Mouse (Mus musculus) intestine, embryonic 15.5 days (tissue): Measurements from ENCODE around the gene Mief1. TPM values are rescaled to one million over a fixed set of nuclear protein-coding genes. Genes with fewer than 3 reads are reported as not detected.
A peak's percentile ranks its signal among the peaks of the same experiment; 100 is the strongest.

Experiments used
- ATAC-seq: fragments of 200-750 bp; cut with Nextera tagmentation; 2 replicates; pipeline ENCODE4 v1.8.0; 2017; ENCODE audit warnings: moderate TSS enrichment, moderate library complexity
- H3K27ac ChIP-seq: fragments of 300-500 bp; sonication (generic); 2 replicates; pipeline ENCODE4 v1.5.1; 2015; ENCODE audit warnings: mild to moderate bottlenecking, inconsistent platforms
- H3K27me3 ChIP-seq: fragments of 300-500 bp; sonication (generic); replicated peaks from 2 replicates; pipeline ENCODE4 v1.6.1; 2015; ENCODE audit warnings: inconsistent platforms
- H3K36me3 ChIP-seq: fragments of 300-500 bp; sonication (generic); 2 replicates; pipeline ENCODE4 v1.6.1; 2015; ENCODE audit warnings: inconsistent platforms
- H3K4me1 ChIP-seq: fragments of 300-500 bp; sonication (generic); replicated peaks from 2 replicates; pipeline ENCODE4 v1.6.1; 2015; ENCODE audit warnings: inconsistent platforms
- H3K4me2 ChIP-seq: fragments of 300-500 bp; sonication (generic); replicated peaks from 2 replicates; pipeline ENCODE4 v1.6.1; 2015; ENCODE audit warnings: mild to moderate bottlenecking, inconsistent platforms
- H3K4me3 ChIP-seq: fragments of 300-500 bp; sonication (generic); replicated peaks from 2 replicates; pipeline ENCODE4 v1.5.1; 2015; ENCODE audit warnings: inconsistent platforms
- H3K9ac ChIP-seq: fragments of 300-500 bp; sonication (generic); 2 replicates; pipeline ENCODE4 v1.6.1; 2015; ENCODE audit warnings: inconsistent platforms
- H3K9me3 ChIP-seq: fragments of 300-500 bp; sonication (generic); 2 replicates; pipeline ENCODE4 v1.6.1; 2016; ENCODE audit warnings: inconsistent platforms
- WGBS: fragments of 180-500 bp; shearing (Covaris S2); methylation state at CpG from one replicate; pipeline ENCODE4 v1.1.7; 2015; 5-methylcytosine and 5-hydroxymethylcytosine counted together
- polyA plus RNA-seq: library from polyadenylated mRNA; unstranded; fragments of >200 nt; fragmentation: Nextera tagmentation; extraction: Ambion mirVana; gene quantifications from 2 replicates; pipeline ENCODE4 v1.2.1, GENCODE M21; 2015

The Mief1 gene
- polyA plus RNA-seq, 1 experiment from 2014 or later: 29.7 TPM

DNA sequence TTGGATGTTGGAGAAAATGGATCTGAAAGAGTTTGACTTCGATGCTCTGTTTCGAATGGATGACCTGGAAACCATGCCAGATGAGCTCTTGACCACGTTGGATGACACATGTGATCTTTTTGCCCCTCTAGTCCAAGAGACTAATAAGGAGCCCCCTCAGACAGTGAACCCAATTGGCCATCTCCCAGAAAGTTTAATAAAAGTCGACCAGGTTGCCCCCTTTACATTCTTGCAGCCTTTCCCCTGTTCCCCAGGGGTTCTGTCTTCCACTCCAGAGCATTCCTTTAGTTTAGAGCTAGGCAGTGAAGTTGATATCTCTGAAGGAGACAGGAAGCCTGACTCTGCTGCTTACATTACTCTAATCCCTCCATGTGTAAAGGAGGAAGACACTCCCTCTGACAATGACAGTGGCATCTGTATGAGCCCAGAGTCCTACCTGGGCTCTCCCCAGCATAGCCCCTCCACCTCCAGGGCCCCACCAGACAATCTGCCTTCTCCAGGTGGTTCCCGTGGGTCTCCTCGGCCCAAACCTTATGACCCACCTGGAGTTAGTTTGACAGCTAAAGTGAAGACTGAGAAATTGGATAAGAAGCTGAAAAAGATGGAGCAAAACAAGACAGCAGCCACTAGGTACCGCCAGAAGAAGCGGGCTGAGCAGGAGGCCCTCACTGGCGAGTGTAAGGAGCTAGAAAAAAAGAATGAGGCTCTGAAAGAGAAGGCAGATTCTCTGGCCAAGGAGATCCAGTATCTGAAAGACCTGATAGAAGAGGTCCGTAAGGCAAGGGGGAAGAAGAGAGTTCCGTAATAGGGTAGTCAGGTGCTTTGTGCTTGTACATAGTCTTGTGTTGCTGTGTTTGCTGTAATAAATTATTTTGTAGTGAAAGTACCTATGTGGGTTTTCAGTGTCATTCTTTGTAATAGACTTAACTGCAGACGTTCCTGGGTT lies 23.1 kb downstream of the Mief1 start:
- Histone ChIP-seq H3K9me3 (no peaks in the 10 kb centered on the region), H3K36me3 (peaks cover 21% of the 10 kb centered on the region), H3K27me3 (no peaks in the 10 kb centered on the region), H3K4me1 (peaks cover 41% of the 10 kb centered on the region), H3K4me3 (peak overlapping the region; percentile 73), H3K4me2 (peak overlapping the region; percentile 81), H3K27ac (peak overlapping the region; percentile 99), H3K9ac (peak overlapping the region; percentile 96)
- WGBS: 51% methylated on average over 12 of the region's 12 CpGs
- no peak for ATAC-seq

DNA sequence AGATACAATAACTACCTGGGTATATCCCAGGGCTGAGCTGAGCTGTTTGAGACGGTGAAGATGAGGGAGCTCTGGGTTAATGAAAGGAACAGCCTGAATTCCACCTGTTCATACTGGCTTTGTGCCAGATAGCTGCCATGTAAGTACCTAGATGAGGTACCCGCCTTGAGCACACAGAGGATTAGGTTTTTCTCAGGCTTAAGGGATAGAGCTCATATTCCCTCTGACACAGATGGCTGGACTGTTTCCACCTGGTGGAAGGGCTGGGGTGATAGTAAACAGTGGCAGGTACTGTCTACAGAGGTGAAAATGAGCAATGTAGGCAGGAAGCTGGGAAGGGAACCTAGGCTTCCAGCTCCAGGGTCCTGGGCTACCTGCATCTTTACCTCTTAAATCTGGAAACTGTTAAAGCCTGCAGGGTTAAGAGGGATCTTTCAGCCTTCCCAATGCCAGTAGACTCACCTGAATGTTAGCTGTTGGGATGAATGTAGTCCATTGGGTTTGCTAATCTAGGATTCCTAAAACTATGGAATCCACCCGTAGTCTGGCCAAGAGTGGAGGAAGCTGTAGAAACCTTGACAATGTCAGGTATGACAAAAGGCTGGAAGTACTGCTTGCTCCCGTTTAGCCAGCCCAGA lies 23.9 kb downstream of the Mief1 start:
- H3K4me3 ChIP-seq: no peak overlapping the region
- peak overlapping the region; percentile 96; the same call in 1 of the 2 replicates for H3K9ac ChIP-seq
- 24% methylated on average over 4 of the region's 4 CpGs for WGBS
- no peaks in the 10 kb centered on the region for H3K27me3 ChIP-seq
- H3K36me3 ChIP-seq: peaks cover 21% of the 10 kb centered on the region
- H3K4me2 ChIP-seq: peak overlapping the region; percentile 81
- no peaks in the 10 kb centered on the region for H3K9me3 ChIP-seq
- peaks cover 45% of the 10 kb centered on the region for H3K4me1 ChIP-seq
- no peak for ATAC-seq
- H3K27ac ChIP-seq: peak overlapping the region; percentile 99

GRCm38 (mm10) chr15:80258240-80259170 lies 24.7 kb downstream of the Mief1 start:
- peaks cover 50% of the 10 kb centered on the region for H3K4me1 ChIP-seq
- no peak overlapping the region for H3K9ac ChIP-seq

GRCm38 (mm10) chr15:80259406-80260045 lies 25.7 kb downstream of the Mief1 start:
- no peak overlapping the region for H3K9ac ChIP-seq
- peaks cover 45% of the 10 kb centered on the region for H3K4me1 ChIP-seq
- 73% methylated on average over 8 of the region's 8 CpGs for WGBS
- no peaks in the 10 kb centered on the region for H3K27me3 ChIP-seq
- no peak overlapping the region for H3K4me2 ChIP-seq
- no peak overlapping the region for H3K4me3 ChIP-seq
- H3K9me3 ChIP-seq: no peaks in the 10 kb centered on the region
- peak overlapping the region; percentile 45 for H3K27ac ChIP-seq
- ATAC-seq: no peak
- H3K36me3 ChIP-seq: peaks cover 21% of the 10 kb centered on the region

More at GRCm38 (mm10) chr15:80258240-80259170, 24.7 kb downstream of the Mief1 start:
- Histone ChIP-seq H3K27me3 (no peaks in the 10 kb centered on the region), H3K27ac (peak overlapping the region; percentile 99), H3K36me3 (peaks cover 21% of the 10 kb centered on the region), H3K4me2 (0 out of 2 replicates have a peak overlapping the region, but pooled peaks have one; percentile 9), H3K4me3 (no peak overlapping the region), H3K9me3 (no peaks in the 10 kb centered on the region)
- no peak for ATAC-seq
- 53% methylated on average over 11 of the region's 11 CpGs for WGBS

- Histone ChIP-seq H3K4me1 (peaks cover 45% of the 10 kb centered on the region), H3K9ac (no peak overlapping the region), H3K9me3 (no peaks in the 10 kb centered on the region), H3K27ac (no peak overlapping the region), H3K4me3 (no peak overlapping the region), H3K27me3 (no peaks in the 10 kb centered on the region), H3K4me2 (no peak overlapping the region), H3K36me3 (peaks cover 21% of the 10 kb centered on the region)
- no peak for ATAC-seq
- WGBS: 14% methylated on average over 3 of the region's 3 CpGs
Observed at GRCm38 (mm10) chr15:80260677-80261076, 26.9 kb downstream of the Mief1 start.

DNA sequence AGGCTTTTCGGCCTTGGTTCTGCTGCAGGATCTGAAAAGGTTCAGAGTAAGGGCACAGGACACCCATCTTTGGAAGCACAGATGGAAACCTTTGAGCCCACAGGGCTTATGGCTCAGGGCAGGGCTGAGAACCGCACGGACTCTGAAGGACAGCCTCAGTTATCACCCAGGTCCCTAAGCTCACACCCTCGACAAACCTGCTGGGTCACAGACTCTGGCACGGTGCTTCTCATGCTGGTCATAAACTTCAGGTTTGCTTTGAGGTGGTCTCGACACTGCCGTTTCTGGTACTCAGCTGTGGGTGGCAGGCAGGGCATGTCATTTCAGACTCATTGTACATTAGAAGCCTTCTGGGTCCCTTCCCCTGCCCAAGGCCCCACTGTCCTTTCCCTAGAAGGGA lies 27.3 kb downstream of the Mief1 start:
- peaks cover 45% of the 10 kb centered on the region for H3K4me1 ChIP-seq
- H3K4me3 ChIP-seq: no peak overlapping the region
- H3K27ac ChIP-seq: no peak overlapping the region
- 79% methylated on average over 7 of the region's 7 CpGs for WGBS
- H3K9me3 ChIP-seq: no peaks in the 10 kb centered on the region
- no peak overlapping the region for H3K9ac ChIP-seq
- peaks cover 21% of the 10 kb centered on the region for H3K36me3 ChIP-seq
- no peaks in the 10 kb centered on the region for H3K27me3 ChIP-seq
- no peak for ATAC-seq
- H3K4me2 ChIP-seq: no peak overlapping the region

- Histone ChIP-seq H3K4me2 (peak within 1 kb of the TSS; percentile 58), H3K27ac (peak within 1 kb of the TSS; percentile 29), H3K9me3 (no peaks in the 10 kb centered on the region), H3K36me3 (peaks cover 4% of the 10 kb centered on the region; the same call in 1 of the 2 replicates), H3K27me3 (no peaks in the 10 kb centered on the region), H3K9ac (peak within 1 kb of the TSS; percentile 78), H3K4me1 (peaks cover 20% of the 10 kb centered on the region), H3K4me3 (peak within 1 kb of the TSS; percentile 71)
- peak; percentile 95 for ATAC-seq
- under 1% methylated on average over 66 of the region's 66 CpGs for WGBS
Observed at GRCm38 (mm10) chr15:80263610-80264575, 30.1 kb downstream of the Mief1 start, which contains the start of gene Rps19bp1. Rps19bp1 (minus strand) TSS chr15:80264315.

DNA sequence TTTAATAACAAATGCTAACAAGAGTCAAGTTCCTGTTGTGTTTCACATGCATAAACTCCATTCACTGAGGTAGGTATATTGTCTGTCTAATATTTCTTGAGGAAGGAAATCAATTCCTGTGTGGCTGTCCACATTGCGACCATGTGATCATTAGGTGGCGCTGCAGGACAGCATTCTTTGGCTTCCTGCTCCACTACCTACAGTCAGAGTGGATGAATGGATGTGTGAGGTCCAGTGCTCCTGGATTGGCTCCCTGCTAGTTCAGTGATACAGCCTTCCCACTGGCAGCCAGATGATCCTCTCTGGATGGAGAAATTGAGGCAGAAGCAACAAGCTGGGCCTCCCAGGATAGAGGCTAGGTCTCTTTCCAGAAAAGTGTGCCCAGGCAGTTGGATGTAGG lies 32.5 kb downstream of the Mief1 start:
- Histone ChIP-seq H3K4me2 (no peak overlapping the region), H3K9ac (no peak overlapping the region), H3K36me3 (no peaks in the 10 kb centered on the region), H3K27ac (no peak overlapping the region), H3K4me1 (peaks cover 14% of the 10 kb centered on the region), H3K27me3 (no peaks in the 10 kb centered on the region), H3K4me3 (no peak overlapping the region), H3K9me3 (no peaks in the 10 kb centered on the region)
- ATAC-seq: no peak
- WGBS: 0% methylated on average over 2 of the region's 2 CpGs

- no peaks in the 10 kb centered on the region for H3K4me1 ChIP-seq
- H3K27ac ChIP-seq: no peak overlapping the region
- no peak overlapping the region for H3K9ac ChIP-seq
- H3K36me3 ChIP-seq: no peaks in the 10 kb centered on the region
- ATAC-seq: no peak
- no peaks in the 10 kb centered on the region for H3K9me3 ChIP-seq
- 75% methylated on average over 3 of the region's 3 CpGs for WGBS
- no peak overlapping the region for H3K4me2 ChIP-seq
- H3K27me3 ChIP-seq: 0 out of 2 replicates have a peak, but pooled peaks cover 6% of the 10 kb centered on the region
- no peak overlapping the region for H3K4me3 ChIP-seq
Observed at GRCm38 (mm10) chr15:80271858-80272396, 38.1 kb downstream of the Mief1 start.

- Histone ChIP-seq H3K4me3 (no peak overlapping the region), H3K9ac (no peak overlapping the region), H3K27me3 (peaks cover 9% of the 10 kb centered on the region; the same call in 1 of the 2 replicates), H3K27ac (no peak overlapping the region), H3K36me3 (no peaks in the 10 kb centered on the region), H3K9me3 (no peaks in the 10 kb centered on the region), H3K4me2 (no peak overlapping the region), H3K4me1 (no peaks in the 10 kb centered on the region)
- ATAC-seq: no peak
- 45% methylated on average over 9 of the region's 9 CpGs for WGBS
Observed at GRCm38 (mm10) chr15:80277107-80277506, 43.3 kb downstream of the Mief1 start.
